Mouse (Mus musculus) liver, adult 2 months (tissue): ENCODE data around the gene Cryz. TPM values are rescaled to one million over a fixed set of nuclear protein-coding genes. Genes with fewer than 3 reads are reported as not detected.

Source experiments
- DNase-seq: peaks from one replicate; pipeline ENCODE4 v3.0.0-alpha.2; 2011; ENCODE audit warnings: low read depth, low spot score; ENCODE audit errors: extremely low read depth
- H3K27ac ChIP-seq: fragments of 200-500 bp; replicated peaks from 2 replicates; pipeline ENCODE4 v1.5.1; 2012; ENCODE audit warnings: low read depth, mild to moderate bottlenecking, control low read depth, inconsistent platforms, low read length; ENCODE audit not compliant: insufficient read depth
- H3K27me3 ChIP-seq: fragments of 200-500 bp; 2 replicates; pipeline ENCODE4 v1.6.1; 2012; ENCODE audit warnings: mild to moderate bottlenecking, moderate library complexity, low read length, inconsistent platforms; ENCODE audit not compliant: control insufficient read depth, insufficient read depth
- H3K36me3 ChIP-seq: fragments of 200-500 bp; 2 replicates; pipeline ENCODE4 v1.6.1; 2012; ENCODE audit warnings: low read length, inconsistent platforms; ENCODE audit not compliant: control insufficient read depth, insufficient read depth
- H3K4me1 ChIP-seq: fragments of 200-500 bp; 2 replicates; pipeline ENCODE4 v1.6.1; 2011; ENCODE audit warnings: low read length; ENCODE audit not compliant: control insufficient read depth, insufficient read depth
- H3K4me3 ChIP-seq: fragments of 200-500 bp; 2 replicates; pipeline ENCODE4 v1.5.1; 2011; ENCODE audit warnings: low read depth, mild to moderate bottlenecking, control low read depth, low read length, moderate library complexity; ENCODE audit not compliant: insufficient read depth
- H3K79me2 ChIP-seq: fragments of 200-500 bp; 2 replicates; pipeline ENCODE4 v1.6.1; 2012; ENCODE audit warnings: inconsistent platforms, mild to moderate bottlenecking, low read length, moderate library complexity; ENCODE audit not compliant: control insufficient read depth, insufficient read depth
- H3K9ac ChIP-seq: fragments of 200-500 bp; 2 replicates; pipeline ENCODE4 v1.6.1; 2012; ENCODE audit warnings: low read depth, mild to moderate bottlenecking, control low read depth, inconsistent platforms, low read length
- CTCF ChIP-seq: fragments of 200-500 bp; IDR thresholded peaks from 2 replicates; pipeline ENCODE4 v1.5.1; 2011; ENCODE audit warnings: low read depth, low read length, control low read depth
- POLR2A ChIP-seq: fragments of 200-500 bp; IDR thresholded peaks from 2 replicates; pipeline ENCODE4 v1.6.1; 2011; ENCODE audit warnings: low read length, control low read depth; ENCODE audit not compliant: insufficient read depth; ENCODE audit errors: extremely low read depth
- WGBS: fragments of 180-500 bp; shearing (Covaris S2); methylation state at CpG from one replicate; pipeline ENCODE4 v1.1.7; 2018; 5-methylcytosine and 5-hydroxymethylcytosine counted together
- polyA plus RNA-seq: library from polyadenylated mRNA; depleted of rRNA; stranded (reverse); fragments of >200 nt; gene quantifications from 2 replicates; pipeline ENCODE4 v1.2.3, GENCODE M21; 2012
- total RNA-seq: library from RNA; depleted of rRNA; stranded (reverse); fragments of >200 nt; gene quantifications from 2 replicates; pipeline ENCODE4 v1.2.3, GENCODE M21; 2014

Cryz gene
- total and polyA plus RNA-seq, 2 experiments = 46.3 to 82.2 TPM

DNA sequence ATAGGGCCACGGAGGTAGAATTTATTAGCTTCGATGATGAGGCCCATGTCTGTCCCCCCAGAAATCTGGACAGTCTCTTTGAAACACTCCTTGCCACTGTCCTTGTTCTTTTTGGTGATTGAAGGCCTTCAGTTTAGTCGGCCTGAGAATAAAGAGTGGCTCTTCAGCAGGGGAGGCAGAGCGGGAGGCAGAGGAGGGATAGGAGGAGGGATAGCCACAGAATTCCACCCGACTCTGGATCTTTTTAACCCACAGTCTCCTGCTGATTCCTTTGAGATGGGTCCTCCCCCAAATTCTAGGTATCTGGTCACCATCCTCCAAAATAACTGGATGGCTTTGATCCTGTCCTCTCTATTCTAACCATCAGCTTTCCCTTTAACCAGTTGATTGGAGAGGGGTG is 56.9 kb downstream of the Cryz start:
- TF ChIP-seq CTCF = no peak
- no peak for TF ChIP-seq POLR2A
- no peaks in the 10 kb centered on the region for H3K79me2 ChIP-seq
- no peaks in the 10 kb centered on the region for H3K27me3 ChIP-seq
- H3K4me3 ChIP-seq = no peak overlapping the region
- H3K9ac ChIP-seq = no peak overlapping the region
- no peaks in the 10 kb centered on the region for H3K4me1 ChIP-seq
- DNase-seq = no peak
- 71% methylated on average over 5 of the region's 5 CpGs for WGBS
- H3K36me3 ChIP-seq = no peaks in the 10 kb centered on the region
- no peak overlapping the region for H3K27ac ChIP-seq

GRCm38 (mm10) chr3:154654284-154654683 is 57.8 kb downstream of the Cryz start:
- Histone ChIP-seq H3K4me3 (no peak overlapping the region), H3K27ac (no peak overlapping the region), H3K9ac (no peak overlapping the region), H3K4me1 (no peaks in the 10 kb centered on the region), H3K27me3 (no peaks in the 10 kb centered on the region), H3K36me3 (no peaks in the 10 kb centered on the region), H3K79me2 (no peaks in the 10 kb centered on the region)
- WGBS = 34% methylated on average over 6 of the region's 6 CpGs
- TF ChIP-seq POLR2A = no peak
- no peak for TF ChIP-seq CTCF
- DNase-seq = peak; percentile 10

DNA sequence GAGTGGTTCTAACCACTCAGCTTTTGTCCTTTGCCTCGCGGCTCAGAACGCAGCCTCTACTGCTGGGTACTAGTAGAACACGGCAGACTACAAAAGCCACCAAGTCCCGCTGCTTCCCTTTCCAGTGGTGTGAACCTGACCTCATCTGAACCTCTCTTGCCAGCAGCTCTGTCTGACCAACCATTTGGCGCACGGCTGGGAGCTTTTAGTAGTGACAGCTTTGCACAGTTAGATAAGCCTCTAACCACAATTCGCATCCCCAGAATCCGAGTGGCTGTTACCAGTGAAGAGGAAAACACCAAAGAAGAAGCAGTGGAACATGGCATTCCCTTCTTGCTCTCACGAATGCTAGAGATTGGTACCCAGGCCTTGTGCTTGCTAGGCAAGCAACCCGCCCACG is 58.4 kb downstream of the Cryz start:
- no peaks in the 10 kb centered on the region for H3K79me2 ChIP-seq
- TF ChIP-seq POLR2A (no peak), CTCF (no peak)
- no peaks in the 10 kb centered on the region for H3K27me3 ChIP-seq
- no peaks in the 10 kb centered on the region for H3K4me1 ChIP-seq
- WGBS = 61% methylated on average over 12 of the region's 12 CpGs
- no peak for DNase-seq
- H3K9ac ChIP-seq = no peak overlapping the region
- no peaks in the 10 kb centered on the region for H3K36me3 ChIP-seq
- H3K4me3 ChIP-seq = no peak overlapping the region
- H3K27ac ChIP-seq = no peak overlapping the region

DNA sequence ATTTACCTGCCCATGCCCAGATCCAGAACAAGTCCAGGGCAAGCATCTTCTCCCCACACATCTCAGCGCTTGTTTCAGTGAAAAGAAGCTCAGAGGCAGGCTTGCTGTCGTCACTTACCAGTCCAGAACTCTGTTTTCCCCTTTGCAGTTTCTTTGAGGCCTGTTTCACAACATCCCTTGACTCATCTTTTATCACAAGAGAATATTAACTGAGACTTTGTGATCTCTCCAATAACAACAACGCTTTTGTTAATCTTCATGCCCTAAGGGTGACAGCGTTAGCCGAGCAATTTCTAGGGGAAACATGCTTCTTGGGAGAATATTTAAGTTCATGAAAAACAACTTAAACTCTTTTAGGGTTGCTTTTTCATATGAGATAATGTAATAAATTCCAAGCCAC is 59.2 kb downstream of the Cryz start:
- Histone ChIP-seq H3K4me1 (no peaks in the 10 kb centered on the region), H3K27me3 (no peaks in the 10 kb centered on the region), H3K79me2 (no peaks in the 10 kb centered on the region), H3K9ac (no peak overlapping the region), H3K36me3 (no peaks in the 10 kb centered on the region), H3K4me3 (no peak overlapping the region), H3K27ac (no peak overlapping the region)
- no peak for DNase-seq
- WGBS = 85% methylated on average over 5 of the region's 5 CpGs
- no peak for TF ChIP-seq POLR2A

GRCm38 (mm10) chr3:154663545-154663944 is 67.0 kb downstream of the Cryz start, which contains the start of gene Erich3:
TSS of gene Erich3 (plus strand) at chr3:154663859.
- DNase-seq = no peak
- 34% methylated on average over 6 of the region's 7 CpGs for WGBS

DNA sequence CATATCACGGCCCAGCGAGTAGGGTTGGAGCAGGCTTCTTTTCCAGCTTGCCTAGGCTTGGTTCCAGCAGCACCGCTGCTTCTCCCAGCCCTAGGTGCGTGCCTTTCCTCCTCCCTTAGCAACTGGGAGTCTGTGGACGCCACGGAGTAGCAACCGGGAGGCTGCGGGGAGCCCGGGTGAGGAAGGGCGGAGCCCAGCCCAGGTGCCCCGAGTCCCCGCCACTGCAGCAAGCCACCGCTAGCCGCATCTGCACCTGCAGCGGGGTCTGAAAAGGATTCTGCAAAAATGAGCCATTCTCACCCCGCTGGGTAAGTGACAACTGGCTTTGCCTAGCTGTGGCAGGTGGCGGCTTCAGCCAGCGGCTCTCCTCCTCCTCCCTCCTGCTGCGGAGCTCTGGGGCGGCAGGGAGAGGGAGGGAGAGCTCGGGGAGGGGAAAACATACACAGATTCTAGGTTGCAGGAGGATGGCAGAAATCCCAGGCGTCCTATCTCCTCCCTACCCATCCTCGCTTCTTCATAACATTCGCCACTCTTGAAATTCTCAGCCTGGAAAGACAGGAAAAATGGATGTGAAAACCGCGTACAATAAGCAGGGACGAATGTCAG is 67.6 kb downstream of the Cryz start:
- Histone ChIP-seq H3K27ac (no peak overlapping the region), H3K27me3 (peaks cover 15% of the 10 kb centered on the region; the same call in 1 of the 2 replicates), H3K36me3 (no peaks in the 10 kb centered on the region), H3K9ac (no peak overlapping the region), H3K4me1 (no peaks in the 10 kb centered on the region), H3K79me2 (no peaks in the 10 kb centered on the region), H3K4me3 (no peak overlapping the region)
- no peak for DNase-seq
- TF ChIP-seq CTCF = no peak
- no peak for TF ChIP-seq POLR2A
- 7% methylated on average over 26 of the region's 27 CpGs for WGBS

More at GRCm38 (mm10) chr3:154663545-154663944, 67.0 kb downstream of the Cryz start, which contains the start of gene Erich3:
- TF ChIP-seq POLR2A = no peak
- H3K9ac ChIP-seq = no peak within 1 kb of the TSS
- H3K27ac ChIP-seq = no peak within 1 kb of the TSS
- no peaks in the 10 kb centered on the region for H3K79me2 ChIP-seq
- H3K4me3 ChIP-seq = no peak within 1 kb of the TSS
- H3K4me1 ChIP-seq = no peaks in the 10 kb centered on the region
- no peaks in the 10 kb centered on the region for H3K36me3 ChIP-seq
- peaks cover 15% of the 10 kb centered on the region; the same call in 1 of the 2 replicates for H3K27me3 ChIP-seq
